Mouse (Mus musculus) yolk sac, embryonic 10.5 days (tissue): ENCODE measurements around the gene Slc29a2.

Experiments
- DNase-seq: peaks from one replicate; pipeline ENCODE4 v3.0.0-alpha.2; 2017; ENCODE audit warnings: low spot score

The Slc29a2 gene

GRCm38 (mm10) chr19:5058801-5059771, 35.4 kb downstream of the Slc29a2 start:
- no peak for DNase-seq

GRCm38 (mm10) chr19:5060365-5061330, 37.0 kb downstream of the Slc29a2 start:
- no peak for DNase-seq

- DNase-seq: no peak
Observed at GRCm38 (mm10) chr19:5062041-5062440, 38.4 kb downstream of the Slc29a2 start.

- peak; percentile 72 for DNase-seq
Observed at GRCm38 (mm10) chr19:5062446-5062845, 38.8 kb downstream of the Slc29a2 start.

- no peak for DNase-seq
Observed at GRCm38 (mm10) chr19:5065104-5065503, 41.4 kb downstream of the Slc29a2 start.

GRCm38 (mm10) chr19:5067040-5067799, 43.6 kb downstream of the Slc29a2 start:
- peak; percentile 43 for DNase-seq

- peak; percentile 79 for DNase-seq
Observed at GRCm38 (mm10) chr19:5067867-5068569, 44.4 kb downstream of the Slc29a2 start, which contains the start of gene Cd248. Gene Cd248, plus strand, starts transcription at chr19:5068078.

- no peak for DNase-seq
Observed at GRCm38 (mm10) chr19:5068570-5069234, 45.0 kb downstream of the Slc29a2 start.

- DNase-seq: no peak
Observed at GRCm38 (mm10) chr19:5069486-5069885, 45.8 kb downstream of the Slc29a2 start.

- no peak for DNase-seq
Observed at GRCm38 (mm10) chr19:5069978-5070377, 46.3 kb downstream of the Slc29a2 start.

GRCm38 (mm10) chr19:5071077-5071476, 47.4 kb downstream of the Slc29a2 start:
- DNase-seq: no peak

- DNase-seq: peak; percentile 91
Observed at GRCm38 (mm10) chr19:5071545-5072369, 48.1 kb downstream of the Slc29a2 start.

GRCm38 (mm10) chr19:5072389-5073019, 48.8 kb downstream of the Slc29a2 start:
- peak; percentile 49 for DNase-seq

- peak; percentile 75 for DNase-seq
Observed at GRCm38 (mm10) chr19:5073028-5073427, 49.4 kb downstream of the Slc29a2 start.

- no peak for DNase-seq
Observed at GRCm38 (mm10) chr19:5073518-5073917, 49.9 kb downstream of the Slc29a2 start.

GRCm38 (mm10) chr19:5079279-5079678, 55.6 kb downstream of the Slc29a2 start:
- no peak for DNase-seq
